Mouse (Mus musculus) left cerebral cortex, adult 11 months (tissue): Measurements from ENCODE around the gene Fam189b.
"Not testable (repeated sequence)": the region's sequence is repeated elsewhere in the genome, so short reads cannot be mapped to it uniquely, and the experiment has no call there.

Source experiments
- DNase-seq: peaks from one replicate; pipeline ENCODE4 v3.0.0; 2022; ENCODE audit warnings: low spot score

Gene Fam189b

DNA sequence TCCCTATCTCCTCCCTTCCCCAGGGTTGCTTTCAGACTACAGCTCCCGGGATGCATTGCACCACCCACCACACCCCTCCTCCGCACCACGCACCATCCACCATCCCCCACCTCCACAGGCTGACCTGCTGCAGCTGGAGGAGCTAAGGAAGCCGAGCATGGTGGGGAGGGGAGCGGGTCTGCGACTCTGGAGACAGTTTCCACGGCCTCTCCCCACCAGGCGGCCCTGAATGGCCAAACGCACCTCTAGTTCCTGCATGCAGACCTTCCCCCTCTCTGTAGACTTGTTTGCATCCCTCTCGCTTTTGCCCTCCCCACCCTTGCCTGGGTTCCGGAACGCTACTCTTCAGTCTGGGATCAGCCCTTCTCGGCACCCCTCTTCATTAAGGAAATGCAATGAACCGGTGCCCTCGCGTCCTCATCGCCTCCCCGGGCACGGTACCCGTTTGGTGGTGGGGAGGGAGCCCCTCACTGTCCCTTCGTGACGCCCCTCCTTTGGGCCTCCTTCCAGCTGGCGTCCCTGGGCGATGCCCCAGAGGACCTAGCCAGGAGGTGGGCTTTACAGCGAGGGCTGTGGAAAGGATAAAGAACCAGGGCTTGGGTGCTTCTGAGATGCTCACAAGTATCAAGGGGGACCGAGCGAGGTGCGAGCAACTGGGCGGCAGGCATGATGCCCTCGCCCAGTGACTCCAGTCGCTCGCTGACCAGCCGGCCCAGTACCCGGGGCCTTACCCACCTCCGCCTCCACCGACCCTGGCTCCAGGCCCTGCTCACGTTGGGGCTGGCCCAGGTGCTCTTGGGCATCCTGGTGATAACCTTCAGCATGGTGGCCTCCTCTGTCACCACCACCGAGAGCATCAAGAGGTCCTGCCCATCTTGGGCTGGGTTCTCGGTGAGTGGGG, at the start of gene Fam189b:
Gene Fam189b, plus strand, starts transcription at position 86 of the 901 bp plus-strand sequence.
- peak; percentile 92 for DNase-seq

DNA sequence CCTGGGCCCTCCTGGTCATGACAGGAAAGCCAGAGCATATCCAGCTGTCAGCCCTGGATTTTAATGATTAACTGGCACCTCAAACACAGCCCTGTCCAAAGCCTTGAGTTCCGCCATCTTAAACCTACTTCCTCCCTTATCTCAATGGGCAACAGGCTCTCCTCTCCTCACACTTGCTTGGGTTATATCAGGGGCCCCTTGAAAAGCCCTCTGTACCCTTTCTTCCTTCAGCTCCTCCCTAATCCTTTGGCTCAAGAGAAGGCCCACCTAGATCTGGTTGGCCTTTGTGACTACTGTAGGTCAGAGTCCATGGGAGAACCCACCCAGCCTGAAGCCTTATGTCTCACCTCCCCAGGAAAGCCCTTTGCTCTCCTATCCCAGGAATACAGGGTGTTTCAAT, 49.2 kb upstream of the Fam189b start:
- no peak for DNase-seq

DNA sequence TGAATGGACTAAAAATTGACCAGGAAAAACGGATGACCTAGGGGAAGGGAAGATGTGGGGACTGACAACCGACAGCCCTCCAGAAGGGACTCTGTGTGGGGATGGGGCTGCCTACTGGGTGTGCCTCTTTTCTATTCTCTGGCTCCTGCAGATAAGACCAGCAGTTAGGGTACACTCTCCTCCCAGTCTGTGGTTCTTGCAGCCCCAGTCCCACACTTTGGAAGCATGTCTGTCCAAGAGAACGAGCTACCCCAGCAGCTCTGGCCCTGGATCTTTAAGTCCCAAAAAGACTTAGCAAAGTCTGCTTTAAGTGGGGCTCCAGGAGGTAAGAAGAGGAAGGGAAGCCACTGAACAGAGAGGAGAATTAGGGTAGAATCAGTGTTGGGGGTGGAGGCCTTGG, 47.0 kb upstream of the Fam189b start, which contains the start of gene Pklr:
Gene Pklr, plus strand, starts transcription at position 185 of the 400 bp plus-strand sequence.
- no peak for DNase-seq

DNA sequence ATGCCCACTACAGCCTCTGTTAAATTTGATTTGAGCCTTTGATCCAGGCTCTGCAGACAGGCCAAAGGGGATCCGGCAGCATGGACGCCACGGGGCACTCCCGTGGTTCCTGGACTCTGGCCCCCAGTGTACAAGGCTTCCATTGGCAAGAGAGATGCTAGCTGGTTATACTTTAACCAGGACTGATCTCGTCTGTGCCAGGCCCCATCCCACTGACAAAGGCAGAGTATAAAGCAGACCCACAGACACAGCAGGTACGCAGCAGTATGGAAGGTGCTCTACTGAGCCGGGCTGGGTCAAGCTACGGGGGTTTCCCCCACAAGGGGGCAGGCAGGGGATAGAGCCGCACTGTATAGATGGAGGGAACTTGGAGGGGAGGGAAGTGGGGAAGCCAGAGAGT, 46.6 kb upstream of the Fam189b start:
- DNase-seq, result no peak

DNA sequence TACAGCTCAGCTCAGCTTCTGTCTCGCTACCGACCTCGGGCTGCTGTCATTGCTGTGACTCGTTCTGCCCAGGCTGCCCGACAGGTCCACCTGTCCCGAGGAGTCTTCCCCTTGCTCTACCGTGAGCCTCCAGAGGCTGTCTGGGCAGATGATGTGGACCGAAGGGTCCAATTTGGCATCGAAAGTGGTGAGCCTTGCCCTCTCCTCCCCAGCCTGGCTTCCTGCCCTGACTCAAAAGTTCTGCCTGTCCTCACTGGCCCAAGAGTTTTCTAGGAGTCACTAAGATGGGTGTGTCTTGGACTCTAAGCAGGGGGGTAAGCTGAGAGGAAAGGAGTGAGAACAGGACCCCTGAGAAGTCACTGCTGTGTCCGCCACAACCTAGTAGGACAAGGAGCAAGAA, 38.1 kb upstream of the Fam189b start:
- no peak for DNase-seq

- DNase-seq, result no peak
These were observed 37.4 kb upstream of the Fam189b start for GRCm38 (mm10) chr3:89145566-89145965.

- DNase-seq, result no peak
These were observed 35.6 kb upstream of the Fam189b start for GRCm38 (mm10) chr3:89147101-89147978.

DNA sequence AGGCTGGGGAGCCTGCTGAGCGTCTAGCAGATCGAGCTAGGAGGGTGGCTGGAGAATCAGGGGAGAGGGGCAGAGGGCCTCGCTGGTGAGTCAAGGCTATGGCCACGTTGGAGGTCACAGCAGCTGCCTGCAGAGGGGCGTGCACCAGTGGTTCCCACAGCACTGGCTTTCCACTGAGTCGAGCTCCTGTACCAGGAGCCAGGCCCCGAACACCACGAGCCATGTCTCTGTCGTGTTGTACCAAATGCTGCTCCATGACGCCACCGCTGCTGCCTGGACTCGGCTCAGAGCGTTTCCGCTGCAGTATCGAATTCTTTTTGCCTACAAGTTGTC, 35.0 kb upstream of the Fam189b start:
- no peak for DNase-seq

DNA sequence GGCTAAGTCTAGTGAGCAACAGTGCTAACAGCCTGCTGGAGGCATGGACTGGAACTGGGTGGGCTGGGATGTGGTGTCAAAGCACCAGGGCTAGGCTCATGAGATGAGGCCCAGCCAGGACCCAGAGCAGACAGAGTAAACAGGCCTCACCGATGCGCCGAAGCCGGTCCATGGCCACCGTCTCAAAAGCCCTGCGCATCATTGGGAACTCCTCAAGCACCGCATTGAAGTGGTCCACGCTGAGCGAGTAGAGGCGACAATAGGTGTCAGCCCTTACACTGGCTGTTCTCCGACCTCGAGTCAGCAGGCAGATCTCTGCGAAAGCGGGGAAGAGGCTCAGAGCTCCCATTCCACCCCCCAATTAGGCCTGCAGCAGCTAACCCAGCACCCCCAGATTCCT, 34.4 kb upstream of the Fam189b start:
- no peak for DNase-seq

DNA sequence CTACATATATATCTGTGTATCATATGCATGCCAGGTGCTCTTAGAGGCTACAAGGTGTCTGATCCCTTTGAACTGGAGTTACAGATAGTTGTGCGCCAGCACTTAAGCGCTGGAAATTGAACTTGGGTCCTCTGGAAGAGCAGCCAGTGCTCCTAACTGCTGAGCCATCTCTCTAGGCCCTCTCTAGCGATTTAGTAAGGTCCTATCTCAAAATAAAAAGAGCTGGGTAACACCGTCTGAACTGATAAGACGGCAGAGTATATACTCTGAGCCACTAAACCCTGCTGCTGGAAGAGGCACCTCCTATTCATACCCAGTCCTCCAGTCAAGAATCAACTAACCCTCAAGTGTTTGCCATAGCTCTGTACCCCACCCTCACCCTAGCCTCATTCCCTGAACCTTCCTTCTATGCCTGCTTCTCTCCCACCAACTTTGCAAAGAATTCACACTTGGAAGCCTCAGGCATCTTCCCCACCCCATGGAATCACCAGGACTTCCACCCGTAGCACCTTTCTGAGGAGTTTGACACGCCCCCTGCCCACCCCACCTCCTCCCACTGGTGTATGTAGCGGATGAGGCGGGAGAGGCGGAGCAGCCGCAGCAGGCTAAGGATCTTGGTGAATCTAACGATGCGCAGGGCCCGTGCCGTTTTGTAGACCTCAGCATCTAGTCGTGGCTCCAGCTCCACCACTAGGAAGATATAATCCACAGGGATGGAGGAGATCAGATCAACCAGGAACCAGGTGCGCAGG, 30.7 kb upstream of the Fam189b start:
- DNase-seq, result no peak

DNA sequence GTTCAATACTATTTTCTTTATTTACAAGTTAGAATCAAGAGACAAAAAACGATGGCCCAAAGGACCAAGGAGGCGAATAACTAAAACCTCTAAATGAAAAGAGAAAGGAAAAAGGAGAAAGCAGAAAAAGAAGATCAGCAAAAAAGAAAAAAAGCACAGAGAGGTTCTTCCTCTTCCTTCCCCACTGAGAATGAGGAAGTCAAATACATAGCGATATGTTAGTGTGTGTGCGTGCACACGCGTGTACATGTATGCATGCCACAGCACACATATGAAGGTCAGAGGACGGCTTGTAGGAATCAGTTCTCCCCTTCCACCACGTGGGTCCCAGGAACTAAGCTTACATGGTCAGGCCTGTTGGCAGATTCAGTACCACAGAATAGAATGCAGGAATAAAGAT, 26.0 kb upstream of the Fam189b start:
- DNase-seq, result no peak

- no peak for DNase-seq
These were observed 24.3 kb upstream of the Fam189b start for GRCm38 (mm10) chr3:89158651-89159050.

GRCm38 (mm10) chr3:89159211-89159610, 23.7 kb upstream of the Fam189b start:
- no peak for DNase-seq

- DNase-seq, result no peak
These were observed 23.2 kb upstream of the Fam189b start, which contains the start of gene Hcn3 for GRCm38 (mm10) chr3:89159616-89160344. Hcn3 (minus strand) TSS chr3:89160196.

- not testable (repeated sequence) for DNase-seq
These were observed 21.7 kb upstream of the Fam189b start for GRCm38 (mm10) chr3:89161207-89161606.

- DNase-seq, result no peak
These were observed 21.2 kb upstream of the Fam189b start for GRCm38 (mm10) chr3:89161786-89162185.

- no peak for DNase-seq
These were observed 19.8 kb upstream of the Fam189b start for GRCm38 (mm10) chr3:89163123-89163522.

- DNase-seq, result no peak
These were observed 19.2 kb upstream of the Fam189b start for GRCm38 (mm10) chr3:89163643-89164245.

- DNase-seq, result peak; percentile 88
These were observed 18.3 kb upstream of the Fam189b start, which contains the start of gene Clk2 for GRCm38 (mm10) chr3:89164506-89165267. Clk2 (plus strand) TSS chr3:89164795.

DNA sequence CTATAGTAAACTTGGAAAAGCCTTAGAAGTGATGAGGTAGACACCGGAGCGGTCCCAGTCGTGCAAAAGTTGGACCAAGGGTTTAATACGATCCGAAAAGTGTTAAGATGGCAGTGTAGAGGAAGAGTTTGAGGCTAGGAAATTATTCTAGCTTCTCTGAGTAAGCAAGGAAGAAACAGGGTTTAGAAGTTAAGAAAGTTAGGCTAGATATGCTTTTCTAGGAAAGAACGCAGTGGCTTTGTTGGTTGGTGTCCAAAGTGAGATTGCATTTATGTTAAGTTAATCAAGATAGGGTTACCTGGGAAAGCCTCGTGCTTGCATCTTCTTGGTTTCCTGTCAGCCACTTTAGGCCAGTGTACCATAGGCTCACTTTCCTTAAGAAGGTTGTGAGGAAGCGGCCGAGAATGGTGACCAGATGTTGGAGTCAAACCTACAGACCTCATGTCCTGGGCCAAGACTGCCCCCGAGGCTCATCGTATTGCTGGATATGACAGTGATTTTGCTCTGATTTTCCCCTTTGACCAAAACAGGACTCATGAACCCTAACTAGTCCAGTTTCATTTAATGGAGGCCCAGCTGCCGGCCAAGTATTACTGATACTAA, 17.6 kb upstream of the Fam189b start:
- no peak for DNase-seq
